Comparison of ENCODE assay signal across 9 mouse cellular contexts in genomic region chr6:48177936-48178335, GRCm38 (mm10).
DNase-seq lines count a peak whose midpoint lies in the region; ATAC-seq lines count a peak whose summit lies in the region.
"Had no signal": no experiment of that assay in that cellular context is flagged by ENCODE, and none has a peak within 500 bp of the region (broad histone marks: within the 10 kb centered on the region; RNA-seq: fewer than 3 reads in every experiment).

No protein-coding gene starts in this region.

- no peak for ATAC-seq in midbrain, embryonic 12.5 days (ENCODE audit: low FRiP score, low read depth)
- ATAC-seq in midbrain, embryonic 16.5 days, result no peak
- ATAC-seq in erythroid progenitor cell, adult 5-6 weeks (replicated peaks; ENCODE audit: low FRiP score, poor library complexity, severe bottlenecking), result no peak

- H3K9ac ChIP-seq in midbrain, embryonic 12.5 days (replicated peaks), result 0 out of 2 replicates have a peak overlapping the region, but pooled peaks have one; percentile 15
- H3K9ac ChIP-seq in midbrain, embryonic 16.5 days (ENCODE audit: low read depth, low read length), result no peak overlapping the region
- H3K9ac ChIP-seq: neural tube, embryonic 13.5 days had no signal

- H3K27ac ChIP-seq in midbrain, embryonic 12.5 days (replicated peaks), result no peak overlapping the region
- no peak overlapping the region for H3K27ac ChIP-seq in midbrain, embryonic 16.5 days (ENCODE audit: low read length)
- peak overlapping the region; percentile 61; the same call in 1 of the 2 replicates for H3K27ac ChIP-seq in limb, embryonic 10.5 days
- H3K27ac ChIP-seq: neural tube, embryonic 13.5 days had no signal

- 6% methylated on average over 2 of the region's 2 CpGs for WGBS in midbrain, embryonic 12.5 days
- WGBS in midbrain, embryonic 16.5 days, result 12% methylated on average over 2 of the region's 2 CpGs
- WGBS in limb, embryonic 10.5 days, result 9% methylated on average over 2 of the region's 2 CpGs

- H3K27me3 ChIP-seq in midbrain, embryonic 12.5 days, result no peaks in the 10 kb centered on the region
- no peaks in the 10 kb centered on the region for H3K27me3 ChIP-seq in midbrain, embryonic 16.5 days (ENCODE audit: control insufficient read depth, insufficient read depth, low read depth, low read length)
- H3K27me3 ChIP-seq in limb, embryonic 10.5 days (ENCODE audit: low read depth, poor library complexity, severe bottlenecking), result no peaks in the 10 kb centered on the region
- H3K27me3 ChIP-seq: neural tube, embryonic 13.5 days had no signal

- H3K4me1 ChIP-seq in midbrain, embryonic 12.5 days, result 0 out of 2 replicates have a peak, but pooled peaks cover 5% of the 10 kb centered on the region
- peaks cover 4% of the 10 kb centered on the region; the same call in 1 of the 2 replicates for H3K4me1 ChIP-seq in midbrain, embryonic 16.5 days (ENCODE audit: control insufficient read depth, insufficient read depth, low read length)
- peaks cover 5% of the 10 kb centered on the region; the same call in 1 of the 2 replicates for H3K4me1 ChIP-seq in limb, embryonic 10.5 days

- no peaks in the 10 kb centered on the region for H3K36me3 ChIP-seq in midbrain, embryonic 12.5 days
- H3K36me3 ChIP-seq in midbrain, embryonic 16.5 days (ENCODE audit: control insufficient read depth, insufficient read depth, low read length), result no peaks in the 10 kb centered on the region
- no peaks in the 10 kb centered on the region for H3K36me3 ChIP-seq in limb, embryonic 10.5 days
- H3K36me3 ChIP-seq: neural tube, embryonic 13.5 days had no signal

- no peak overlapping the region for H3K4me3 ChIP-seq in midbrain, embryonic 12.5 days
- no peak overlapping the region for H3K4me3 ChIP-seq in midbrain, embryonic 16.5 days (ENCODE audit: low read depth, low read length)
- no peak overlapping the region for H3K4me3 ChIP-seq in limb, embryonic 10.5 days
- H3K4me3 ChIP-seq: neural tube, embryonic 13.5 days had no signal

- no peak overlapping the region for H3K4me2 ChIP-seq in midbrain, embryonic 12.5 days (replicated peaks)
- H3K4me2 ChIP-seq in midbrain, embryonic 16.5 days (ENCODE audit: low read length), result no peak overlapping the region
- H3K4me2 ChIP-seq: neural tube, embryonic 13.5 days had no signal

- H3K9me3 ChIP-seq in midbrain, embryonic 12.5 days, result no peaks in the 10 kb centered on the region
- H3K9me3 ChIP-seq in midbrain, embryonic 16.5 days (replicated peaks; ENCODE audit: control insufficient read depth, low read length, poor library complexity, severe bottlenecking), result no peaks in the 10 kb centered on the region
- no peaks in the 10 kb centered on the region for H3K9me3 ChIP-seq in limb, embryonic 10.5 days (replicated peaks)
- H3K9me3 ChIP-seq: neural tube, embryonic 13.5 days had no signal

- peak; percentile 55 for DNase-seq in adrenal gland, adult 2 months
- peak; percentile 82 for DNase-seq in embryo, embryonic 11 days
- peak; percentile 50 for DNase-seq in hindlimb bud, embryonic 11.5 days (ENCODE audit: extremely low spot score, low read depth, low spot score)
- DNase-seq in limb, embryonic 10.5 days (ENCODE audit: low spot score), result peak; percentile 33
- peak; percentile 77 to 86 for DNase-seq in right cerebral cortex, postnatal 10 days (ENCODE audit: low spot score in 2 of 2)
